Mouse (Mus musculus): ENCODE results near the gene Tmprss11g.

GRCm38 (mm10) chr5:86528725-86529124 lies 10.3 kb upstream of the Tmprss11g start:
- TF ChIP-seq CTCF (IDR thresholded peaks at IDR 0.05; ENCODE audit: low read depth) (no peak), EP300 (IDR thresholded peaks at IDR 0.05; ENCODE audit: low read depth) (no peak)
